Mouse (Mus musculus): ENCODE results near the gene H2-Oa.

Gene H2-Oa

GRCm38 (mm10) chr17:34099531-34099930 lies 7.4 kb downstream of the H2-Oa start:
- in situ Hi-C loops (cut with MboI, MseI), result no loop called here

DNA sequence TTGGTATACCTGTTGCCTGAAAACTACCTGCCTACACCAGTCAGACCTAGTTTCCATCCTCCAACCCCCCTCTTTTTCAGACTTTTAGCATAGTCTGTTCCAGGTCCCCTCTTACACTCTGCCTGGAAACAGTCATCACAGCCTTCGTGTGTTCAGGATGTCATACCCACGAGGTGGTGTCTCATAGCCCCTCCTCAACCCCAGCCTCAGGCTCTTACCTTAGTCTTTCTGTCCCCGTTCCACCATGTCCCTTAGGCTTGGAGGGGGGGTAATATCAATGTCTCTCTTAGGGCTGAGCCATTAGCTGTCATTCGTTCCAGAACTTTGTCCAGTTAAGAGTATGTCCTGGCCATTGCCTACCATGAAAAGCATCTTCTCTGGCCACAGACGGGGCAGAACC lies 9.0 kb downstream of the H2-Oa start:
- in situ Hi-C loops (cut with MboI, MseI), result no loop called here

GRCm38 (mm10) chr17:34101604-34102032 lies 9.5 kb downstream of the H2-Oa start:
- in situ Hi-C loops (cut with MboI, MseI), result no loop called here

GRCm38 (mm10) chr17:34102831-34103230 lies 10.7 kb downstream of the H2-Oa start:
- in situ Hi-C loops (cut with MboI, MseI), result no loop called here

GRCm38 (mm10) chr17:34104804-34105203 lies 12.7 kb downstream of the H2-Oa start:
- in situ Hi-C loops (cut with MboI, MseI), result no loop called here

- in situ Hi-C loops (cut with MboI, MseI), result no loop called here
These were observed 14.4 kb downstream of the H2-Oa start for GRCm38 (mm10) chr17:34106555-34106954.

DNA sequence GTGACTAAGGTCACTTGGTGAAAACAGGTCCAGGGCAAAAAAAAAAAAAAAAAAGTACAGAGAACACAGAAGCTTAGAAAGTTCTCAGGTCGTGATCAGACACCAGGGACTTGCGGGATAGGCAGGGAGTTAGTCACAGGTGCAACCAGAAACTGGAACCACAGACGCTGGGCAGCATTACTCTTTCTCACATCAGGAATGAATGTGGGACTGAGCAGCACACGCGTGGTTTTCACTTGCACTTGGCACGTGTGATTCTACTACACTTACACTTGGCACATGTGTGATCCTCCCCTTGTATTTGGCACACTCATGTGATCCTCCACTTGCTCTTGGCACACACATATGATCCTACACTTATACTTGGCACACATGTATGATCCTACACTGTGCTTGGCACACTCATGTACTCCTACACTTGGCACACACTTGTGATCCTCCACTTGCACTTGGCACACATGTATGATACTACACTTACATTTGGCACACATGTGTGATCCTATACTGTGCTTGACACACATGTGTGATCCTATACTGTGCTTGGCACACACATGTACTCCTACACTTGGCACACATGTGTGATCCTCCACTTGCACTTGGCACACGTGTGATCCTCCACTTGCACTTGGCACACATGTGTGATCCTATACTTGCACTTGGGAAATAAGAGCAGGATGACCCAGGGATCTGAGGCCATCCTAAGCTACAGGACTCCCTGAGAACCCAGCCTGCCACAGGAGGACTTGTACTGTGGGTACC lies 15.1 kb downstream of the H2-Oa start:
- in situ Hi-C loops (cut with MboI, MseI), result no loop called here

DNA sequence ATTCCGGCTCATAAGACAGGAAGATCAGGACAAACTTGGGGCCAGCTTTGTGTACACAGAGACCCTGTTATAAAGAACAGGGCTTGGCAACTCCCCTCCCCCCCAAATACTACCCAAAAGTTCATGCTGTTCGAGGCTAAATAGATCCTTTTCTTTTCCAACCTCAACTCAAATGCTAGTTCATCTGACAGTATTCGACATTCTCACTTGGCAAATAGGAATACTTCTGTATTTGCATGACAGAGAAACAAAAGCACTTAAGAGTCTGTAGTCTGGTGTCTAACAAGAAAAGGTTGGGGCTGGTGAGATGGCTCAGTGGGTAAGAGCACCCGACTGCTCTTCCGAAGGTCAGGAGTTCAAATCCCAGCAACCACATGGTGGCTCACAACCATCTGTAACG lies 16.3 kb downstream of the H2-Oa start:
- in situ Hi-C loops (cut with MboI, MseI), result no loop called here

- in situ Hi-C loops (cut with MboI, MseI), result no loop called here
These were observed 17.1 kb downstream of the H2-Oa start for GRCm38 (mm10) chr17:34109038-34109805.

- in situ Hi-C loops (cut with MboI, MseI), result no loop called here
These were observed 17.7 kb downstream of the H2-Oa start for GRCm38 (mm10) chr17:34109806-34110195.

- in situ Hi-C loops (cut with MboI, MseI), result no loop called here
These were observed 18.2 kb downstream of the H2-Oa start for GRCm38 (mm10) chr17:34110309-34110708.

DNA sequence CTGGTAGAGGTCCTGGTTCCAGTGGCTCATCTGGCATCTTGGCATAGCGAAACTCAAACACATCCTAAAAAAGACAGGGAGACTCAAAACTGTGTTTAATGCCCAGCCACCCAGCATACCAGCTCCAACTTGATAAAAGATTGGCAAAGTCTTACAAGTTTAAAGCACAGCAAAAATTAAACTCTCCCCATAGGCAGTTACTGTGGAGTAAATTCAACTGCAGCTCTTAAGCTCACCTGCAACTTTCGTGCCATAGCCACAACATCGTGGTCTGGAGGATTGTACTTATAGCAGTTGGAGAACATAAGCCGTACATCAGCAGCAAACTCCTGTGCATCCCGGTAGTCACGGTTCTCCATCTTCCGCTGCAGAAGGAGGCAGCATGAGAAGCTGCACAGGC lies 22.0 kb downstream of the H2-Oa start:
- in situ Hi-C loops (cut with MboI, MseI), result no loop called here

- in situ Hi-C loops (cut with MboI, MseI), result no loop called here
These were observed 24.7 kb downstream of the H2-Oa start for GRCm38 (mm10) chr17:34116736-34117370.

DNA sequence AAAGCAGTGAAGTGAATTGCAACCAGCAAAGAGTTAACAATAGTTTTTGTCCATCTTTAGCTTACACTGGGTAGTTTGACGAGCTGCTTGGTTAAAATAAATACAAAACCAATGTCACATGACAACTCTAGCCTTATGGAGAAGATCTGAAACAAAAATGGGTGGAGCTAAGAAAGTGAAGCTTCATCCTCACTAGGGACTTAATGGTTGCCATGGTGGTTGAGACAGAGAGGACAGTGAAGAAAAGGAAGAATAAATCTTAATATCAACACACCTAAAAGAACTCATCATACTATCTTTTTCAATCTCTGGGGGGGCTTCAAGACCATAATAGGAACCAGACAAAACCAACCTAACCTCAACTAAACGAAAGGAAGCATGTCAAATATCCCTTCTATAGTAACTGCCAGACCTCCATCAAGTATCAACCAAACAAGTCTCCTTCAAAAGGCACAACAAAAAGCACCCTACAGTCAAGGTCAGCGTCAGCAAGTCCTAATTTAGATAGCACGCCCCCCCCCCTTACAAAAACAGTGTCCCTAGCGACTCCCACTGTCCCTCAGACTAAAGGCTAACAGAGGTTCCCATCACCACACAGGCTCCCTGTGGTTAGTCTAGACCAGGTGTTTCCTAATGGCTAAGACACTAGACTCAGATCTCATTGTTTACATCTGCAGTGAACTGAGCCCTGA lies 25.4 kb downstream of the H2-Oa start:
- in situ Hi-C loops (cut with MboI, MseI), result no loop called here

- in situ Hi-C loops (cut with MboI, MseI), result no loop called here
These were observed 26.2 kb downstream of the H2-Oa start for GRCm38 (mm10) chr17:34118113-34118872.

DNA sequence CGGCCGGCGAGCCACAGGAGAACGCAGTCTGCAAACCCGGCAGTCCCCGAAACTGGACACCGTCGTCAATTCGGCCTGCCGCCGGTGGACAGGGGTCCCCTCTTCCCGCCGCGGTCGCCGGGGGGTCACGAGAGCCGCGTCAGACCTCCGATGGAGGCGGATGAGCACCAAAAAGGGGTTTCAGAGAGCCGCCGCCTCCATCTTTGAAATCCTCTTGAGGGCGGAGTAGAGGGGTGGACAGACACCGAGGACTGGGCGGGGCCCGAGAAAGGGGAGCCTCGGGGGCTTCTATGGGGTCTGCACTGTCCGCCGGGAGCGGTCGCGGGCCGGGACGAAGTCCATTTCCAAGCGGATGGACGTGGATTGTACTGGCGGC lies 26.7 kb downstream of the H2-Oa start:
- in situ Hi-C loops (cut with MboI, MseI), result no loop called here

DNA sequence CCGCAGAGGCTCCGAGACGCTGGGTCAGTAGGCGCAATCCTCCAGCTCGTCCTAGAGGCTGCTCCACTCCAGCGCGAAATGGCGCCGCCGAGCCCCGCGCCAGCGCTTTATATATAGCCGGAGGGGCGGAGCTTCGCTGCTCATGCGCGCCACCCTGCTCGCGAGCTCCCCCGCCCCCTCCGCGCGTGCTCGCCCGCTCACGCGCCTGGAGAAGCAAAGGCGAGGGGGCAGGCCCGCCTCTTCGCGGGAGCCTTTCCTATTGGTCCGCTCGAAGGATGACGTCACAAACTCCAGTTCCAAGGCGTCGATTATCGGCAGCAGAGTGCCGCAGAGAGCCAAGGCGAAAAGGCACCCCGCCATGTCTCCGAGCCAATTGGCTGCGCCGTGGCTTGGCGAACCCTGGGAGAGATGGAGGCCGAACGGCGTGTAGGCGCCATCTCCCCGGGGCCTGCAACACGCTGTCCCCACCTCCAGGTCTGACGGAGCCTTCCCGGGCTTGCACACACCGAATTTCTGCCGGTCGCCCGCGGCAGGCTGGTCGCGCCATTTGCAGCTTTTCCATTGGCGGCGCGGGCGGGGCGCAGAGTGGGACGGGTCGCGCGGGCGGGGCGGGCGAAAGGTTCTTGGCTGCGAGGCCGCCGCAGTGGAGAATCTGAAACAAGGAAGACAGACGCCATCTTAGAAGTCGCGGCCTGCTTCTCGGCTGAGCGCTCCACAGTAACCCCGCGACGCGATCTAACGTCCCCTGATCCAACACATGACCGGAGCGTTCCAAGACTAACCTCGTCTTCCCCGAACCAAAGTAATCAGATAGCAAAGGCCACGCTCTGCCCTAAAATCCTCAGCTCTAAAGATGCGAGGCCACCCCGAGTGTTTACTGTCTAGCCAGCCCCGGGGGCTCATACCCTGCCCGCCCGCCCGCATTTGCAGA lies 27.4 kb downstream of the H2-Oa start, which contains the start of gene H2-DMa:
H2-DMa (plus strand) TSS at position 293 of the 931 bp plus-strand sequence.
- in situ Hi-C loops (cut with MboI, MseI), result no loop called here

GRCm38 (mm10) chr17:34120180-34120723 lies 28.1 kb downstream of the H2-Oa start:
- in situ Hi-C loops (cut with MboI, MseI), result no loop called here

GRCm38 (mm10) chr17:34120814-34121171 lies 28.7 kb downstream of the H2-Oa start:
- in situ Hi-C loops (cut with MboI, MseI), result no loop called here
